Mouse (Mus musculus): ENCODE results near the gene Sh3rf1. TPM values are rescaled to one million over a fixed set of nuclear protein-coding genes. Genes with fewer than 3 reads are reported as not detected.

Gene Sh3rf1
- total RNA-seq, 2 experiments from 2014 or later: 5.5 to 6.0 TPM

GRCm38 (mm10) chr8:61254196-61254595 is 30.5 kb downstream of the Sh3rf1 start:
- DNase-seq (ENCODE audit: low spot score): no peak
- intact Hi-C loops (cut with DNase I): no loop called here

GRCm38 (mm10) chr8:61258828-61259227 is 35.2 kb downstream of the Sh3rf1 start:
- intact Hi-C loops (cut with DNase I): loop anchor here (5.0 kb wide), 1 partner anchor 48 kb away; no protein-coding TSS in a partner anchor
- no peak for DNase-seq (ENCODE audit: low spot score)

- intact Hi-C loops (cut with DNase I): loop anchor here (5.0 kb wide), 1 partner anchor 48 kb away; no protein-coding TSS in a partner anchor
- DNase-seq (ENCODE audit: low spot score): no peak
Measured at GRCm38 (mm10) chr8:61259526-61259925, 35.9 kb downstream of the Sh3rf1 start.

DNA sequence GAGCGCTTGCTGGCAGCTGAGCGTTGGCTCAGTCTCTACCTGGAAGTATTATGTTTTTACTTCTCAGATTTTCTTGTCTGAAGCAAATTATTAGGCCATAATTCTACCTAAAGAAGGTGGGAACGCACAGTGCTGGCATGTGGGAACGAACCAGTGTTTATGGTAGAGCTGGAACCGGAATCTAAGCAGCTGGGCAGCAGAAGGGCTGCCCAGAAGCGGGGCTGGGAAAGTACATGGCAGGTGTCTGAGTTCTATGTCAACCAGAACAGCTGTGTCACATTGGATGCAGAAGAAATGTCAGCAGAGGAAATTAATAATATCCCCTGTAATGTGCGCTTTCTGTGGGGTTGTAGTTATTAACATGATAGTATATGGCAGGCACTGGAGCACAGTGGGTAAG is 36.9 kb downstream of the Sh3rf1 start:
- intact Hi-C loops (cut with DNase I): no loop called here
- no peak for DNase-seq (ENCODE audit: low spot score)

GRCm38 (mm10) chr8:61261374-61261773 is 37.7 kb downstream of the Sh3rf1 start:
- intact Hi-C loops (cut with DNase I): no loop called here

GRCm38 (mm10) chr8:61263691-61264090 is 40.0 kb downstream of the Sh3rf1 start:
- no peak for DNase-seq (ENCODE audit: low spot score)

More at GRCm38 (mm10) chr8:61261374-61261773, 37.7 kb downstream of the Sh3rf1 start:
- no peak for DNase-seq (ENCODE audit: low spot score)

DNA sequence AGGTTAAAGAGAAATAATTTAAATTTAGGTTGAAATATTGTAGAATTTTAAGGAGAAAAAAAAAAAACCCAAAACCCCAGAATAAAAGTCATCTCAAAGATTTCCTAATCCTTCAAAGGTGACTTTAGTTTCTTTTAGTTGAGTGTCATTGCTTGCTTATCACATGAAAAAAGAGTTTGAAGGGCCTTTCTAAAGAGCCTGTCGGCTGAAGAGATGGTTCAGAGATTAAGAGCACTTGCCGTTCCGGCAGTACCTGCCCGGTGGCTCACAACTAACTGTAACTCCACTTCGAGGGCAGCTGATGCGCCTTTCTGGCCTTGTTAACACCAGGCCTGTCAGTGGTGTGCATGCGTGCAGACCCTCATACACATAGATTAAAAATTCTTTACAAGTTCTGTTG is 41.2 kb downstream of the Sh3rf1 start:
- intact Hi-C loops (cut with DNase I): no loop called here
- no peak for DNase-seq (ENCODE audit: low spot score)

More at GRCm38 (mm10) chr8:61263691-61264090, 40.0 kb downstream of the Sh3rf1 start:
- intact Hi-C loops (cut with DNase I): no loop called here

DNA sequence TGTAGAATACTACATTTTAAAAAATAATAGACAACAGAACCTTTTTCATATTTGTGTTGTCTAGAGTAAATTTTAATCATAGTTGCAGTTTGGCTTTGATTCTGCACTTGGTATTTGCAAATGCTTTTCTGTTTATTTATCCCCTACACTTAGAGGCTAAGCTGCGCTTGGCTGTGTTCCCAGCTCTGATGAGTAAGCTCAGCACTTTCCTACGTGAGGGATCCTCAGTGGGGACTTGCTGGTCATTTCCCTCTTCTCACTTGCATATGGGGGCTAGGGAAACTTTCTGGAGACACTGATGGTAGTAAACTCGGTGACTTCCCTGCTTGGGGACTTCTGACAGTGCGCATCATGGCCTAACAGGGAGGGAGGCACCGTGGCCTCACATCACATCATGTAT is 41.7 kb downstream of the Sh3rf1 start:
- DNase-seq (ENCODE audit: low spot score): no peak
- intact Hi-C loops (cut with DNase I): no loop called here

GRCm38 (mm10) chr8:61267061-61267460 is 43.4 kb downstream of the Sh3rf1 start:
- DNase-seq (ENCODE audit: low spot score): no peak
- intact Hi-C loops (cut with DNase I): no loop called here

DNA sequence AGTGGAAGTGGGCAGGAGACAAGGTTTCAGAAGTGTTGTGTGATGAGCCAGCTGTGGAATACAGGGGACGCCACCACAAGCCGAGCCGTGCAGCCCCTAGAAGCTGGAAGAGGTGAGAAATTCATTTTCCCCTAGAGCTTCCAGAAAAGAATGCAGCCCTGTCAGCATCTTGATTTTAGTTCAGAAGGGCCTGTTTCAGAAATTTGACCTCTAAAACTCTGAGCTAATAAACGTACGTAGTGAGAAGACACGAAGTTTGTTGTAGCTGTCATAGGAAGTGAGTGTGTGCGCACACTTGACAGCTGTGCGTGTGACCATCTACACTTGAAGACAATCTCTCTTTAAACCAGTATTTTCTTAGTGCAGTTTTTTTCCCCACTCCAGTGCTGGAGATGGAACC is 44.0 kb downstream of the Sh3rf1 start:
- intact Hi-C loops (cut with DNase I): no loop called here
- DNase-seq (ENCODE audit: low spot score): no peak

- intact Hi-C loops (cut with DNase I): no loop called here
- no peak for DNase-seq (ENCODE audit: low spot score)
Measured at GRCm38 (mm10) chr8:61268233-61268916, 44.7 kb downstream of the Sh3rf1 start.

DNA sequence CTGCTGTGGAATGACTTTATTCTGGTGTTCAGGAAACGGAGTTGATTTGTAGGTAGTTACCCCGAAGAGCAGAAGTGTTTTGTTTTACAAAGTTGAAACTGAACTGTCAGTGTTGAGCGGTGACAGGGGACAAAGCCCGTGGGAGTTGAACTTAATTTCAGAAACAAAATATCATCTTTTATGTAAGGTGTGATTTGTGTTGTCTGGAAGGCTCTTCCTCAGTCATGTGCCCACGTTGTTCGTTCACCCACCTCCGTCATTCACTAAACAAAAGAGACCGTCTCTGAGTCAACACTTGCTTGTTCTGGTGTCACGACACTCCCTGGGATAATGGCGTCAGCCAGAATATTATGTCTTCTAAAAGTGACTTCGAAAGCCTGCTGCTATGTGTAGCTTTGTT is 46.3 kb downstream of the Sh3rf1 start:
- intact Hi-C loops (cut with DNase I): no loop called here
- DNase-seq (ENCODE audit: low spot score): no peak

DNA sequence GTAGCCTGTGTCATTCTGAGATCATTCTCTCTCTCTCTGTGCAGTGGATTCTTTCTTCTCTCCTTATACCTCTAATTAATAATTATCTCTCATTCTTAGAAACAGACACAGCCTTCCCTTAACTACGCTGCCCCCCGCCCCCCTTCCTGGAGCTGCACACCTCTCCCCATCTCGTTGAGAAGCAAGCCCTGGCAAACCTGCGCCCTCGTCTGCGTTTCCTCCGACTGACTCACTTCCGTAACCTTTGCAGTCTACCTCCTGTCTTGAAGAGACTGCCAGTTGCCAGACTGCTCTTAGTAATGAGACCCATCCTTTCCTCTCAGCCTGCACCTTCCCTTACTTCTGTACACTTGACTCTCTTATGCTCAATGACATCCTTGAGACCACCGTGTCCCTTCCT is 46.9 kb downstream of the Sh3rf1 start:
- intact Hi-C loops (cut with DNase I): no loop called here
- DNase-seq (ENCODE audit: low spot score): no peak

DNA sequence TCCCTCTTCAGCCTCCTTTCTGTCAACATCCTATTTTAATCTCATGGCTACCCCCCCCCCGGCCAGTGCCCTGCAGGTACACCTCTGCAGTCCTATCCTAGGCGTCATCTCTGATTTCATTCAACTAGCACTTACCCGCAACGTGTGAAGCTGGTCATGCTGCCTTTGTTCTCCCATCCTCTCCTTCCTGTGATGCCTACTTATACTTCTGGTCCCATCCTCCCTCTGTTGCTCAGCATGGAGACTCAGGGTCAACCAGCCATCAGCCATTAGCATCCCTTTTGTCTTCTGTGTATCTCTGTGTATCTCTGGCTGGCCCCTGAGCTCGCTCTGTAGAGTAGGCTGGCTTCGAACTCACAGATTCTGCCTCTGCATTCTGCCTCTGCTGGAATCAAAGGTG is 47.3 kb downstream of the Sh3rf1 start:
- DNase-seq (ENCODE audit: low spot score): no peak

DNA sequence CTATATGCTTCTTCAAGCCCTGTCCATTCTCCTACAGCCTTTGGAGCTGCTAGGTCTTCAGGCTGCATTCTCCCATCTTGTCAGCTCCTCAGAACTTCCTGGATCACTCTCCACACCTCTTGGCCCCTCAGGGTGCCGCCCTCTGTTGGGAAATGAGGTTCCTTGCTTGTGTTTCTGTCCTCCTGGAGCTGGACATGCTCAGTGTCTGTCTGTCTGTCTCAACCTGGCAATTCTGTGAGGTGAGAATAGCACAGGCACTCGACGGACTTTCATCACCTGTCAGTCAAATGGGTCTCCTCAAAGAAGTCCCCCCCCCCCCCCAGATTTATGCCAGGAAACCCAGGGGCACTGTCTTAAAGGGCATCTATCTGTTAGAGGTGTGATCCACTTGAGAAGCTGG is 49.2 kb downstream of the Sh3rf1 start:
- intact Hi-C loops (cut with DNase I): no loop called here
- DNase-seq (ENCODE audit: low spot score): no peak

More for the DNA sequence above, 47.3 kb downstream of the Sh3rf1 start:
- intact Hi-C loops (cut with DNase I): no loop called here

GRCm38 (mm10) chr8:61273307-61274221 is 49.9 kb downstream of the Sh3rf1 start:
- intact Hi-C loops (cut with DNase I): no loop called here

GRCm38 (mm10) chr8:61274602-61275462 is 51.2 kb downstream of the Sh3rf1 start:
- intact Hi-C loops (cut with DNase I): loop anchor here (5.0 kb wide), 1 partner anchor 37 kb away; no protein-coding TSS in a partner anchor
- no peak for DNase-seq (ENCODE audit: low spot score)

More at GRCm38 (mm10) chr8:61273307-61274221, 49.9 kb downstream of the Sh3rf1 start:
- DNase-seq (ENCODE audit: low spot score): no peak

DNA sequence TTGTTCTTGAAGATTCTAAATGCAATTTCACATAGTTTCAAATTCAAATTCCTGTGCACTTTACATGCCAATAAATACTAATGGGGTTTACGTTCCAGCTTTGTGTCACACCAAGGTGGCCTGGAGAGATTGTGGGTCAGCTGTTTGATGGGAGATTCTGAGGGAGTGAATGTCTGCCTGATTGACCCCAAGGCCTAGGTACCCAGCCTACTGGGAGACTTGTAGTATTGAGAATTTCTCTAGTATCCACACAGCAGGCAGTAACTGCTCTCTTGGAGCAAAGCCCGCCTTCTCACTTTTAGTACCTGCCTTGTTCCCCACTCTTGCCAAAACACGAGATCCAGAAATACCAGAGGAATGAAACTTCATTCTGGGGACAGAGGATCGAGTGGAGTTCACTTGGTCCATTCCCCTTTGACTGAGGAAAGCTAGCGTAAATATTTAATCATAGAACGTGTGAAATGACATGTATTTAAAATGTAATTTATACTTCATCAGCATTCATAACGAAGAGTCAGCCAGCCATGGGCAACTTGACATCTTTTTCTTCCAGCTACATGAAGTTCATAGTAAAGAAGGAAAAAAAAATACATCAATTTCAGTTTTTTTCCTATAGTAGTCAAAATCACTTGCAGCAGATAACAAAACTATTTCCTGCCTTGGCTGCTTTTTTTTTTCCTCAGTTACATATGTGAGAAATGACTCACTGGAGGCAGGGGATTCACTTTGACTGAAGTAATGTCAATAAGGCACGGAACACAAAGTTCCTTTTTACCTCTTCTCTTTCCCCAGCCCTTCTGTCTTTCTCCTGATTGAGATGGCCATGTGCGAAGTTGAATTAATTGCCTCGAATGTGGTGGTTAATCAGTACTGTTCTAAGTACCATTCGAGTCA is 52.0 kb downstream of the Sh3rf1 start:
- DNase-seq (ENCODE audit: low spot score): no peak
- intact Hi-C loops (cut with DNase I): loop anchor here (5.0 kb wide), 1 partner anchor 37 kb away; no protein-coding TSS in a partner anchor

DNA sequence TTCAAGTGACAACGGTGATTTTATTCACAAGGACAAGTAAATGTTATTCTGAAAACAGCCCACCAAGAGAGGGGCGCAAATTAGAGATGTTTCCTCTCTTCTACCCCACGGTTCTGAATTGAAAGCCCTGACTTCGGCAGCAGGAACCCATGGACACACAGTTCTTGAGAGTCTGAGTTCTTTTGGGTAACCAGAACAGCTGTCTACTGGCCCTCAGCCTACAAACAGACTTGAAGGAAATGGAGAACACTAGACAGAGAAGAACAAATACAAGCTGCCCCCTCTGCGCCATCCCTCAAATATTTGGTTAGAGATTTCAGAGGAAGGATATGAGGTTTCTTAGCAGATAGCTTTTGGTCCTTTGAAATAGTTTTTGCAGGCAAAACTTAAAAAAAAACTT is 52.7 kb downstream of the Sh3rf1 start:
- intact Hi-C loops (cut with DNase I): loop anchor here (5.0 kb wide), 1 partner anchor 36 kb away; no protein-coding TSS in a partner anchor
- no peak for DNase-seq (ENCODE audit: low spot score)
